Mouse (Mus musculus) sigmoid colon, adult 10 weeks (tissue): ENCODE measurements around the gene Fermt3. TPM values are rescaled to one million over a fixed set of nuclear protein-coding genes. Genes with fewer than 3 reads are reported as not detected.

Experiments
- polyA plus RNA-seq: library from polyadenylated mRNA; stranded (reverse); fragments of 350-450 nt; fragmentation: Illumina TruSeq; extraction: RNeasy Lipid Tissue Mini Kit (QIAGEN cat#74804); gene quantifications from one replicate; pipeline ENCODE4 v1.2.3, GENCODE M21; 2014; ENCODE audit warnings: low read depth, low replicate concordance

Fermt3 gene
- 0.38 TPM for polyA plus RNA-seq

GRCm38 (mm10) chr19:7019191-7019590 is at the start of gene Fermt3:
TSS of gene Fermt3 (minus strand) at chr19:7019469.

GRCm38 (mm10) chr19:7056248-7057087 is 37.2 kb upstream of the Fermt3 start, which contains the start of gene Macrod1:
TSS of gene Macrod1 (plus strand) at chr19:7056810.

DNA sequence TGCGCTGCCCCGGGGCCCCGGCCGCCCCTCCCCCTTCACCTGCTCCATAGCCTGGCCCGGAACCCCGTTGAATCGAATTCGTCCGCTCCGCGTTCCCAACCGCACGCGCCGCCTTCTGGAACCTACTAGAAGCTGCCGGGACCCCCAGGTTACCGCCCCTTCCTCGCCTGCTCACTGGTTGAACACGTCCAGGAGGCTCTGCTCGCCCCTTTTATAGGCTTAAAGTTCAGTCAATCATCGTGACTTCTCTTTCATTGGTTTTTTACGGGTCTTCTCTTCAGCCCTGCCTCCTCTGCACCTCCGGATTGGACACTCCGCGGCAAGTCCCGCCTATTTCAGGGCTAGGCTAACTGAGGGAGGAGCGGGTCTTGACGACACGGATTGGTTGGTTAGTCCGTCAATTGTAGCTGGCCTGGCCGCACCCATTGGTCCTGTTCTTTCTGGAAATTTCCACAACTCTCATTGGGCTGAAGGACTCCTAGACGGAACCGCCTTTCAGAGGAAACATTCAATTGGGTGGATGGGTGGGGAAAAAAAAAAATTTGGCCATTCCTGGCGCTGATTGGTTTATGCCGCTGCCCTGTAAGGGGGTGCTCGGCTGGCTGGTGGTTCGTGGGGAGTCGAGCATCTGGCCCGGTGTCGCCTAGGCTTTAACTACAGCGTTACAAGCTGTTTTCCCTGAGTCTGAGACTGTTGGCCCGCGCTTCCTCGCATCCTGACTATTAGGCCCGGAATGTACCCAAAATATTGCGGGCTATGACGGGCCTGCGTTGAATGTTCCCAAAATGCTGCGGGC is 20.8 kb upstream of the Fermt3 start, which contains the start of gene Stip1:
Stip1 (minus strand) TSS at position 127 of the 796 bp plus-strand sequence.

GRCm38 (mm10) chr19:6996006-6996405 is 23.3 kb downstream of the Fermt3 start, which contains the start of the genes Nudt22 and Trpt1:
TSS of gene Nudt22 (minus strand) at chr19:6996117.
TSS of gene Trpt1 (plus strand) at chr19:6996131.

GRCm38 (mm10) chr19:6992011-6992858 is 27.0 kb downstream of the Fermt3 start, which contains the start of gene Dnajc4:
TSS of gene Dnajc4 (minus strand) at chr19:6992572.

GRCm38 (mm10) chr19:6987061-6987903 is 32.0 kb downstream of the Fermt3 start, which contains the start of gene Vegfb:
TSS of gene Vegfb (minus strand) at chr19:6987651.

GRCm38 (mm10) chr19:6980381-6981093 is 38.7 kb downstream of the Fermt3 start, which contains the start of gene Fkbp2:
TSS of gene Fkbp2 (minus strand) at chr19:6980501.

DNA sequence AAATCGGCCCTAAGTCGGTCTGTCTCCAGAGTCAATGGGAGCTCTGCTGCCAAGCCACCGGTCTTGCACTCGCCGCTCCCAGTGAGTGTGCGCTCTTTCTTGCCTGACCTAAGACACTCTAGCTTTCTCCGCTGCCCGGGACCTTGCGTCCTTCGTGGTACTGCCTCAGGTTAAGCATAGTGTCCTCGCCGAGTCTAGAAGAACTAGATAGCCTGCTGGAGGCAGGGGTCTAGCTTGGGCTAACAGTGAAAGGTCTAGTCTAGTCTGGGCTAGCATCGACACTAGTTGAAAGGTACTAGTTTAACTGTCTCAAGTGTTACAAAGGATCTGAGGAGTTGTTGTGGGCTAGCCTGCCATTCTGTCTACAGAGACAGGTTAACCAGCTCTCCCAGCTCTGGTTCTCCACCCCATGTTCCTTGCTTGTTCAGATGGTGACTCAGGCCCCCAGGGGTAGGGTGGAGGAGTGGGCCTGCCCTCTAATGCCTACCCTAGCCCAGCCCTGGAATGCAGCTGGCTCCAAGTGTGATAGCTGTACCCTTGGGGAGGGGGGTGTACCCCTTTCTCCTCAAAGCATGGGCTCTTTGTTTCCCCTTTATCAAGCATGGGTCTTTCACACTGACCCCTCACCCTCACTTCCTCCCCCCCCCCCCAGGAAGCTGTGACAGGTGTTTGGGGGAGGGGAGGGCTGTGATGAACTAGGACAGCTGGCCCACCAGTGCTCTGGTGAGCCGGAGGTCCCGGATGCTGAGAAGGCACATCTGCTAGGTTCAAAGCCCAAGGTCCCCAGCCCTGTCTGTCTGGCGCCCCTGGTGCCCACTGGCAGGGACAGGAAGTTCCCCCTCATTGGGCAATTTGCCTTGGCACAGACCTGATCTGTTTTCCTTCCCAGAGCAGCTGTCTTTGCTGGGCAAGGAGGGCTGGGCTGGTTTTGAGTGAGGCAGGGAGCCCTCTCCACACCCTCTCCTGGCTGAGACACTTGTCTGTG is 43.4 kb downstream of the Fermt3 start, which contains the start of gene Plcb3:
Plcb3 (minus strand) TSS at position 934 of the 985 bp plus-strand sequence.

DNA sequence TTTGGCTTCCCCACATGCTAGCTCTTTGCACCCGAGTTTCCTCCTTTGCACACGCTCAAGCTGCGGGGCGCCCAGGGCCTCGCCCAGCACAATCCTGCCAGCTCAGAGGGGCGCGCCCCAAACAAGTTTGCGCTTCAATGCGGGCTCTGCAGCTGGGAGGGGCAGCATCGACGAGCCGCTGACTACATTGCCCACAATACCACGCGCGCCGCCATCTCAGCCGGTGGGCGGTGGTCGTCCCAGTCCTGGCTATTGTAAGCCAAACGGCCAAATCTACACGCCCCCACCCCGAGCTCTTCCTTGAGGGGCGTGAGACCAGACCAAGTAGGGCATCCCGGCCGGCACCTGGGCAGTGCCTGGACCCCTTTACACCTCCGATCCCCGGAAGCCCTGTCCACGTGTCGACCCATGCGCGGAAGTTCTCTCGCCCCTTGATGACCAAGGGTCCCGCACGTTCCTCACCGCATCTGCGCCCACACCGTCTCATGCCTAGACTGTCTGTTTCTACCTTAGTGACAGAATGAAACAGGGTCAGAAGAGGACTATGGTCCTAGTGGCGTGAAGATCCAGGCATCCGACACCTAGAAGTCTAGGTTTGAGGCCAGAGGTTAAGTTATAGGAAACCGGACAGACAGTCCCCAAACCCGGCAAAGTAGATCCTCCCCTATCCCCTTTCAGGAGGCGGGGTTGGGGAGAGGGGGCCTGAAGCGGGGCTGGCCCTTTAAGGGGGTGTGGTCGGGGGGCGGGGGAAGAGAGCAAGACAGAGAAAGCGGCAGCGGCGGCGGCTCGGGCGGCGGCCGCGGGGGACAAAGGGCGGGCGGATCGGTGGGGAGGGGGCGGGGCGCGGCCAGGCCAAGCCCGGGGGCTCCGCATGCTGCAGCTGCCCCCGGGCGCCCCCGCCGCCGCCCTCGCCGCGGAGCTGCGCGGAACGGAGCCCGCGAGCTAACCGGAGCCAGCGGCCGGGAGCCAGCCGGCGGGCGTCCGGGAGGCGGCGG is 44.8 kb downstream of the Fermt3 start, which contains the start of gene Ppp1r14b:
Ppp1r14b (plus strand) TSS at position 758 of the 995 bp plus-strand sequence.

Other genes with a start within 250 kb of the Fermt3 start
- not detected for gene Rps6ka4, start 178.8 kb downstream of the Fermt3 start, polyA plus RNA-seq
- gene Ccdc88b, start 161.3 kb downstream of the Fermt3 start, polyA plus RNA-seq = not detected
- 9.6 TPM for gene Trmt112, start 109.8 kb downstream of the Fermt3 start, polyA plus RNA-seq
- 22.6 TPM for gene Prdx5, start 109.4 kb downstream of the Fermt3 start, polyA plus RNA-seq
- 16.9 TPM for gene Esrra, start 97.7 kb downstream of the Fermt3 start, polyA plus RNA-seq
- gene Catsperz, start 94.1 kb downstream of the Fermt3 start, polyA plus RNA-seq = not detected
- gene Kcnk4, start 85.0 kb downstream of the Fermt3 start, polyA plus RNA-seq = not detected
- 1.6 TPM for gene Bad, start 77.6 kb downstream of the Fermt3 start, polyA plus RNA-seq
- 0.73 TPM for gene Gpr137, start 77.0 kb downstream of the Fermt3 start, polyA plus RNA-seq
- 4.9 TPM for gene Ppp1r14b, start 44.5 kb downstream of the Fermt3 start, polyA plus RNA-seq
- 16.1 TPM for gene Plcb3, start 43.0 kb downstream of the Fermt3 start, polyA plus RNA-seq
- gene Fkbp2, start 39.0 kb downstream of the Fermt3 start, polyA plus RNA-seq = 7.6 TPM
- 6.6 TPM for gene Vegfb, start 31.8 kb downstream of the Fermt3 start, polyA plus RNA-seq
- not detected for gene Dnajc4, start 26.9 kb downstream of the Fermt3 start, polyA plus RNA-seq
- not detected for gene Nudt22, start 23.4 kb downstream of the Fermt3 start, polyA plus RNA-seq
- 1.1 TPM for gene Trpt1, start 23.3 kb downstream of the Fermt3 start, polyA plus RNA-seq
- gene Stip1, start 20.5 kb upstream of the Fermt3 start, polyA plus RNA-seq = 30.8 TPM
- 2.6 TPM for gene Macrod1, start 37.3 kb upstream of the Fermt3 start, polyA plus RNA-seq
- gene Flrt1, start 86.3 kb upstream of the Fermt3 start, polyA plus RNA-seq = 0.25 TPM
- gene Otub1, start 186.8 kb upstream of the Fermt3 start, polyA plus RNA-seq = 28.8 TPM
- 141 TPM for gene Cox8a, start 198.1 kb upstream of the Fermt3 start, polyA plus RNA-seq
- gene Naa40, start 221.7 kb upstream of the Fermt3 start, polyA plus RNA-seq = 12.0 TPM
- gene Rcor2, start 247.9 kb upstream of the Fermt3 start, polyA plus RNA-seq = not detected